Mouse (Mus musculus) myocyte (in vitro differentiated cells): ENCODE results near the gene Trit1. TPM values are rescaled to one million over a fixed set of nuclear protein-coding genes. Genes with fewer than 3 reads are reported as not detected.

Source experiments
- H3K27me3 ChIP-seq: one replicate; pipeline ENCODE4 v1.6.1; 2011; ENCODE audit not compliant: control insufficient read depth, insufficient read depth, insufficient read length
- H3K36me3 ChIP-seq: one replicate; pipeline ENCODE4 v1.6.1; 2011; ENCODE audit not compliant: control insufficient read depth, insufficient read depth
- H3K4me2 ChIP-seq: one replicate; pipeline ENCODE4 v1.6.1; 2011; ENCODE audit warnings: low read depth, control low read depth
- H3K4me3 ChIP-seq: one replicate; pipeline ENCODE4 v1.5.1; 2011; ENCODE audit warnings: mild to moderate bottlenecking, control low read depth, moderate library complexity
- H3K79me2 ChIP-seq: one replicate; pipeline ENCODE4 v1.6.1; 2011; ENCODE audit not compliant: control insufficient read depth, insufficient read depth
- H3ac ChIP-seq: one replicate; pipeline ENCODE4 v1.6.1; 2011; ENCODE audit not compliant: control insufficient read depth, insufficient read length
- CEBPB ChIP-seq: IDR thresholded peaks from 2 replicates; pipeline ENCODE4 v1.6.1; 2011; ENCODE audit warnings: mild to moderate bottlenecking, moderate library complexity; ENCODE audit not compliant: poor library complexity, insufficient read depth, severe bottlenecking
- E2F4 ChIP-seq: IDR thresholded peaks from one replicate; pipeline ENCODE4 v1.6.1; 2011; ENCODE audit warnings: mild to moderate bottlenecking, control low read depth, moderate library complexity; ENCODE audit not compliant: insufficient read depth
- MAX ChIP-seq: IDR thresholded peaks from one replicate; pipeline ENCODE4 v1.6.1; 2011; ENCODE audit warnings: low read depth, mild to moderate bottlenecking, control low read depth
- MYOD1 ChIP-seq, 3 experiments: IDR thresholded peaks; one replicate each; pipeline ENCODE4 v1.6.1; 2011; ENCODE audit warnings: control low read depth in 2 of 3, low read depth in 2 of 3, mild to moderate bottlenecking in 2 of 3, moderate library complexity in 1 of 3; ENCODE audit not compliant: insufficient read length in 2 of 3, control insufficient read depth in 1 of 3
- MYOG ChIP-seq, 3 experiments: IDR thresholded peaks; one replicate each; pipeline ENCODE4 v1.6.1; 2011; ENCODE audit warnings: control low read depth in 2 of 3, low read depth in 2 of 3, mild to moderate bottlenecking in 2 of 3; ENCODE audit not compliant: insufficient read length in 2 of 3, control insufficient read depth in 1 of 3, insufficient read depth in 1 of 3
- POLR2A ChIP-seq: IDR thresholded peaks from one replicate; pipeline ENCODE4 v1.6.1; 2011; ENCODE audit warnings: low read depth, mild to moderate bottlenecking, control low read depth, moderate library complexity; ENCODE audit not compliant: insufficient read length
- POLR2AphosphoS2 ChIP-seq: IDR thresholded peaks from one replicate; pipeline ENCODE4 v1.6.1; 2011; ENCODE audit warnings: low read depth, control low read depth; ENCODE audit not compliant: insufficient read length
- REST ChIP-seq: IDR thresholded peaks from one replicate; pipeline ENCODE4 v1.6.1; 2011; ENCODE audit warnings: mild to moderate bottlenecking, control low read depth, moderate library complexity; ENCODE audit not compliant: insufficient read depth, insufficient read length
- SRF ChIP-seq: IDR thresholded peaks from one replicate; pipeline ENCODE4 v1.6.1; 2011; ENCODE audit warnings: low read depth; ENCODE audit not compliant: control insufficient read depth, insufficient read length
- TCF12 ChIP-seq: IDR thresholded peaks from one replicate; pipeline ENCODE4 v1.6.1; 2011; ENCODE audit warnings: mild to moderate bottlenecking, control low read depth; ENCODE audit not compliant: poor library complexity, insufficient read depth, severe bottlenecking
- TCF3 ChIP-seq: IDR thresholded peaks from one replicate; pipeline ENCODE4 v1.6.1; 2011; ENCODE audit warnings: low read depth, control low read depth; ENCODE audit not compliant: insufficient read length
- USF1 ChIP-seq: IDR thresholded peaks from one replicate; pipeline ENCODE4 v1.6.1; 2011; ENCODE audit warnings: low read depth, mild to moderate bottlenecking, control low read depth, moderate library complexity
- polyA plus RNA-seq: library from polyadenylated mRNA; unstranded; fragments of >200 nt; fragmentation: generic; extraction: Trizol; gene quantifications from one replicate; pipeline ENCODE4 v1.2.1, GENCODE M21; 2012; ENCODE audit warnings: missing spikeins

Trit1 gene
- polyA plus RNA-seq, 1 experiment: 14.2 TPM

- Histone ChIP-seq H3K27me3 (peaks cover 13% of the 10 kb centered on the region), H3K79me2 (no peaks in the 10 kb centered on the region), H3ac (no peak overlapping the region), H3K36me3 (no peaks in the 10 kb centered on the region), H3K4me2 (no peak overlapping the region), H3K4me3 (no peak overlapping the region)
- no peak for TF ChIP-seq TCF3
- TF ChIP-seq TCF12: no peak
- TF ChIP-seq CEBPB: no peak
- TF ChIP-seq POLR2A: no peak
- no peak for TF ChIP-seq E2F4
- TF ChIP-seq REST: no peak
- TF ChIP-seq POLR2AphosphoS2: no peak
- no peak for TF ChIP-seq SRF
- no peak for TF ChIP-seq MYOD1 (IDR thresholded peaks at IDR 0.05; ENCODE audit: control insufficient read depth in 1 of 3, insufficient read length in 2 of 3, low read depth in 2 of 3)
- no peak for TF ChIP-seq MAX
- TF ChIP-seq MYOG (IDR thresholded peaks at IDR 0.05; ENCODE audit: control insufficient read depth in 1 of 3, insufficient read depth in 1 of 3, insufficient read length in 2 of 3, low read depth in 2 of 3): no peak
- no peak for TF ChIP-seq USF1
These were observed 66.1 kb downstream of the Trit1 start for GRCm38 (mm10) chr4:123082283-123083163.

GRCm38 (mm10) chr4:123083323-123083902 is 67.0 kb downstream of the Trit1 start:
- TF ChIP-seq USF1 (no peak), MAX (no peak), SRF (no peak), POLR2AphosphoS2 (no peak), E2F4 (no peak), MYOG (IDR thresholded peaks at IDR 0.05; ENCODE audit: control insufficient read depth in 1 of 3, insufficient read depth in 1 of 3, insufficient read length in 2 of 3, low read depth in 2 of 3) (no peak)
- Histone ChIP-seq H3K4me2 (no peak overlapping the region), H3K27me3 (peaks cover 13% of the 10 kb centered on the region), H3K79me2 (no peaks in the 10 kb centered on the region), H3K36me3 (no peaks in the 10 kb centered on the region), H3K4me3 (no peak overlapping the region), H3ac (no peak overlapping the region)

GRCm38 (mm10) chr4:123085290-123085689 is 68.9 kb downstream of the Trit1 start:
- Histone ChIP-seq H3K4me2 (no peak overlapping the region), H3K4me3 (no peak overlapping the region), H3K79me2 (no peaks in the 10 kb centered on the region), H3K36me3 (no peaks in the 10 kb centered on the region), H3K27me3 (peaks cover 5% of the 10 kb centered on the region), H3ac (no peak overlapping the region)
- TF ChIP-seq MAX (no peak), TCF12 (no peak), MYOD1 (IDR thresholded peaks at IDR 0.05; ENCODE audit: control insufficient read depth in 1 of 3, insufficient read length in 2 of 3, low read depth in 2 of 3) (no peak), MYOG (IDR thresholded peaks at IDR 0.05; ENCODE audit: control insufficient read depth in 1 of 3, insufficient read depth in 1 of 3, insufficient read length in 2 of 3, low read depth in 2 of 3) (no peak), E2F4 (no peak), POLR2AphosphoS2 (no peak), SRF (no peak), CEBPB (no peak), TCF3 (no peak), REST (no peak), POLR2A (no peak), USF1 (no peak)

- Histone ChIP-seq H3K4me3 (no peak overlapping the region), H3K27me3 (no peaks in the 10 kb centered on the region), H3K4me2 (no peak overlapping the region), H3K36me3 (no peaks in the 10 kb centered on the region), H3K79me2 (no peaks in the 10 kb centered on the region), H3ac (no peak overlapping the region)
- TF ChIP-seq MYOD1 (IDR thresholded peaks at IDR 0.05; ENCODE audit: control insufficient read depth in 1 of 3, insufficient read length in 2 of 3, low read depth in 2 of 3) (no peak), MAX (no peak), POLR2AphosphoS2 (no peak), E2F4 (no peak), REST (no peak), MYOG (IDR thresholded peaks at IDR 0.05; ENCODE audit: control insufficient read depth in 1 of 3, insufficient read depth in 1 of 3, insufficient read length in 2 of 3, low read depth in 2 of 3) (no peak), TCF3 (no peak), CEBPB (no peak), USF1 (no peak), SRF (no peak), POLR2A (no peak), TCF12 (no peak)
These were observed 70.0 kb downstream of the Trit1 start for GRCm38 (mm10) chr4:123086381-123086780.
